Mouse (Mus musculus) right cerebral cortex, adult 2 months (tissue): Measurements from ENCODE around the gene Usf2.
"Not testable (repeated sequence)": the region's sequence is repeated elsewhere in the genome, so short reads cannot be mapped to it uniquely, and the experiment has no call there.

Experiments
- DNase-seq, 2 experiments: peaks; one replicate each; pipeline ENCODE4 v3.0.0; 2021 to 2022; ENCODE audit warnings: low spot score in 2 of 2

Usf2 gene

DNA sequence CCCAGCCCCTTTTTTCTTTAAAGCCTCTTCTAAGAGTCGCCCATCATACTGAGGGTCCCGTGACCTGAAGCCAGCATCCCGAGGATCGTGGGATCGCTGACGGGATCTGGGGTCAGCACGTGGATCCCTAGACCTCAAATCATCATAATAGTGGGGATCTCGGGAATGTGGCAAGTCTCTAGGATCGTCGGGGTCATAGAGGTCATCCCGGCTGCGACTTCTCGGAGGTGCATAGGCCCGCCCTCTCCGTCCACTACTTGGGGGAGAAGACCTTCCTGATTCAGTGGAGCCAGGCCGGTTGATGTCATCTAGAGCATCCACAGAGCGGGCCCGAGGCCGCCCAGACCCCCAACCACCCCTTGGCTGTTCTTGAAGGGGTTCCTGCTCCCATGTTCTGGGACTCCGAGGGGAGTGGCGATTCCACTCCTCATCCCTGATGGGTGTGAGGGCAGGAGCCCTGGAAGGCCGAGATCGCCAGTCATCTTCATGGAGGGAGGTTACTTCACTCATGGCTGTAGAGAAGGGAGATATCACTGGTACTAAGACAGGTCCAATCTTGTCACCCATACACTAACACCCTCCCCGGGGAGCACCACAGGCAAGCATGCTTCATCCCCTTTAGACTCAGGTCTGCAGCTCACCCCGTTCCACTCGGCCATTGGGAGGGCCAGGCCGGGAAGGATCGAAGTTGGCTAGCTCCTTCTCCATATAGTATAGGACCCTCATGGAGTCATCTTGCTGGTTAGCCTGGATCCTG, 1.7 kb upstream of the Usf2 start:
- DNase-seq, result no peak

DNA sequence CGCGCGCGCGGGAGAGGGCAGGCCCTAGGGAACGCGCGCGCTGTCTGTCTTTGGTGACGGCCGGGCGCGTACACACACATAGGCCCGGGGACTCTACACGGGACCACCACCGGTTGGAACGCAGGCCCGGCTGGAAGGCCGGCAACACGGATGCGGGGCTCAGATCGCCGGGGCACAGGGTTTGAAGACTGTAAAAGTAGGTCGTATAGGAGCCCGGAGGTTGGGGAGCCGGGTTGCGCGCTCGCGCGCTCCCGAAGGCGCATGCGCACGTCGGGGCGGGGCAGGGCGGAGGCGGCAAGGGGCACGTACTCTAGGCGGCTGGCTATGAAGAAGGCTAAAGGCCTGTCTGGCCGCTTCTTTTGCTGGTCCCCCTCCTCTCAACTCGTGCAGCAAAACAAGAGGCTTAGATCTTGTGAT, 772 bp upstream of the Usf2 start:
- peak; percentile 85 to 93 for DNase-seq

DNA sequence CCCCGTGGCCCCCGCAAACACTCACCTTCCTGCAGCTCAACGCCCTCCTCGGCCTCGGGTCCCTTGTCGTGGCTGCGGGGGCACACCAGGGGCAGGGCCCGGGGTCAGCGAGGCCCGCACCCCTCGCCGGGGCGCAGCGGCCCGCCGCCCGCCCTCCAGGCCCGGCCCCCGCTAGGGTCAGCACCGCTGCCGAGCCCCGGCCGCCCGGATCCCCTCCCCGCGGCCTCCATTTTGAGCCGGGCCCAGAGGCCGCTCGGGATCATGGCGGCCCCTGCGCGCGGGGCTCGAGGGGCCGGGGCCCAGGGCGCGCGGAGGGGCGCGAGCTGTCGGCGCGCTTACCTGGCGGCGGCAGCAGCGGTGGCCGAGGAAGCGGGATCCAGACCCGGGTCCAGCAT, 249 bp downstream of the Usf2 start:
- peak in 1 of 2 experiments; percentile 29 for DNase-seq

DNA sequence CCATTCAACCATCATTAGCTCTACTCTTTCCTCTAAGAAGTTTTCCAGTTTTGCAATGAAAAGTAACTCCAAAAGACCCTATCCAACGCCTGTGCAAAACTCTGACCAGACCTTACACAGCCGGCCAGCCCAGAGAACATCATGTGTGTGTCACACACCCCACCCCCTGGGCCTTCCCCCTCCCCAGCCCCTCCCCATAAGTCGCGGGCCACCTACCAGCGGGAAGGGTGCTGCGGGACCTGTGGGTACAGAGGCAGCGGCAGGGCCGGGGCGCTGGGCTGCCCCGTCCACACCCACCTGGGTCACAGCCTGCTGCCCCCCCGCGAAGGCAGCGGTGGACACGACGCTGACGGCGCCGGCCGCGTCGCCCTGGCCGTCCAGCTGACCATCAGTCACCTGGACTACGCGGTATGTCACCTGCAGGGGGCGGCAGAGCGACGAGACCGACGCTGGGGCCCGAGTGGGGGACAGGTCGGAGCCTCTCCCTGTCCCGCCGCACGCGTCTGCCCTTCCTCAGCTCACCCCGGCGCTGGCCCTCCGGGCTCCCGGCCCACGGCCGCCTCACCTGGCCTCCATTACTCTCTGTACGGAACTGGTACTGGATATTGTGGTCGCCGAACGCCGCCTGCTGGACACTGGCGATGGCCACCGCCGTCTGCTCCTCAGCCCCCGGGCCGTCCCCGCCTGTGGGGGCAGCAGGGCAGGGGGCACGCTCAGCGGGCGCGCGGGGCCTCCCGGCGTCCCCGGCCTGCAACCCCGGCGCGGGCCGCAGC, 833 bp downstream of the Usf2 start:
- DNase-seq, result peak; percentile 76 to 83

- DNase-seq, result no peak
These were observed 1.6 kb downstream of the Usf2 start for GRCm38 (mm10) chr7:30954971-30955520.

- no peak for DNase-seq
These were observed 2.6 kb downstream of the Usf2 start for GRCm38 (mm10) chr7:30954036-30954435.

- no peak for DNase-seq
These were observed 3.1 kb downstream of the Usf2 start for GRCm38 (mm10) chr7:30953459-30953858.

DNA sequence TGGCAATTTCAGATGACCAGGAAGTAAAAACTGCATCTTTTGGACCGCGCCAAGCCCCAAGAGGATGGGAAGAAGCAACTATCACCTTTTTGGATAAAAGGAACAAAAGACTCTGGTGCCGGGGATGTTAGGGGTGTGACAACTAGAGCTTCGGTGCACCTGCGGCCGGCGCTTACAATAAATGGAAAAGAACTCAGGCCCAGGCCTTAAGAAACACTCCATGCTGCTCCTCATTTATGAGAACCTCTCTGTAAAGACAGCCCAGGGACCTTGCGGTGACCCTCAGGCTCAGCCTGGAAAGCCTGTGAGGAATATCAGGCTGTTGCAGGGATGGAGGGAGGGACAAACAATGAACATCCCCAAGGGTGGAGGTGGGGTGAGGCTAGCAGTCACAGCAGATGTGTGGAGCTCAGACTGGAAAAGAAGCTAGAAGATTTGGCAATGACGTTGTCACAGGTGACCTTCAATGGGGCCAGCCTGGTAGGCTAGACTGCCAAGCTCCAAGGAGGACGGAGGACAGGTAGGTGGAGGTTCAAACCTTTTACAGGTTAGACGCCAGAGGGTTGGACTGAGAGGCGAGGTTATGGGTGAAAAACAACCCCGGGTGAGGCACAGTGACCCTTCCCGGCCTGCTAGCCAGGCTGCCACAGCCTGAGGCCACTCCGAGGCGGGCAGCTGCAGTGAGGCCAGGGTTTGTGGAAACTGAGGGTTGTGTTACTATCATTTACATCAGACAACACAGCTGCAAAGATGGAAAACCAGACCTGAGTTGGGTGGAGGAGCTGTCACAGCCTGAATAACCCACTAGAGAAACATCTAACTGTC, 4.0 kb downstream of the Usf2 start:
- DNase-seq, result no peak

GRCm38 (mm10) chr7:30949902-30950301, 6.7 kb downstream of the Usf2 start:
- DNase-seq, result not testable (repeated sequence)

DNA sequence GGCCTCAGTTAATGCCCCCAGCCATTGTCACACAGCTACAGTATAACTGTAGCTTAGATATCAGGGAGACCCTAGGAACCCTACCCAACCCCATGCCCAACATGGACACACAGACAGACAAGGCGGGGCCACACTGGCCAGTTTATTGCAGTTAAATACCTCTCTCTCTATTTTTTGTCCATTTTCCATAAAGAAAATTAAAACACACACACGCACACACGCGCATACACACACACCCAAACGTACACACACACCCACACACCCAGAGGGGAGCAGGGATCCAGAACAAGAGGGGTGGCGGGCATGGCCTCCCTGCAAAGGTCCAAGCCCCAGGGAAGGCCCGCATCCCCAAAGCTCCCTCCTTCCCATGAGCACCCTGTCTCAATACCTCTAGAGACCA, 10.7 kb downstream of the Usf2 start:
- no peak for DNase-seq

GRCm38 (mm10) chr7:30945466-30945865, 11.1 kb downstream of the Usf2 start:
- not testable (repeated sequence) for DNase-seq

DNA sequence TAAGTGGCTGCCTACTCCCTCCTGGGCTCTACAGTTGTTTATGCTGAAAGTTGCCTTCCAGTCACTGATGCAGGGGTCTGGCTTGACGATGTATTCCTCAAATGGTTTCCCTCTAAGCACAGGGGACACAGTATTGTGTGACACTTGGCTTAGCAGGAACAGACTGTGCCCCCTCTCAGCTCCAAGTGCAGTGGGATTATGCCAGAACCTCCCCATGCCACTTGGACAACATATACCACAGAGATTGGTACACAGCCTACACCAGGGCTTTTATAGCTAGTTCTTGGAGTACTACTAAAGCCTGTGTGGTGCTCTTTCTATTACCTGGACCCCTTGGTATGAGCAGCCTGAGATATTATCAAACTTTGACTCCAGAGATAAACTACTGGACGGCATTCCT, 11.9 kb downstream of the Usf2 start:
- DNase-seq, result not testable (repeated sequence)

- no peak for DNase-seq
These were observed 12.5 kb downstream of the Usf2 start, which contains the start of gene Hamp for GRCm38 (mm10) chr7:30943909-30944635. Hamp (minus strand) TSS chr7:30944032.

DNA sequence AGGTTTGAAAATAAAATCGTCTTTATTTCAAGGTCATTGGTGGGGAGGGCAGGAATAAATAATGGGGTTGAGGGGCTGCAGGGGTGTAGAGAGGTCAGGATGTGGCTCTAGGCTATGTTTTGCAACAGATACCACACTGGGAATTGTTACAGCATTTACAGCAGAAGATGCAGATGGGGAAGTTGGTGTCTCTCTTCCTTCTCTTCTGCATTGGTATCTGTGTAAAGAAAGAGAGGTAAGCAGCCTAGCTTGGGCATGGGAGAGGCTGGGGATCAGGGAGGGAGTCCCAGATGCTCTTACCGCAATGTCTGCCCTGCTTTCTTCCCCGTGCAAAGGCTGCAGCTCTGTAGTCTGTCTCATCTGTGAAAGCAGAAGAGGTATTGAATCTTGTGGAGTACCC, 14.2 kb downstream of the Usf2 start:
- not testable (repeated sequence) for DNase-seq

DNA sequence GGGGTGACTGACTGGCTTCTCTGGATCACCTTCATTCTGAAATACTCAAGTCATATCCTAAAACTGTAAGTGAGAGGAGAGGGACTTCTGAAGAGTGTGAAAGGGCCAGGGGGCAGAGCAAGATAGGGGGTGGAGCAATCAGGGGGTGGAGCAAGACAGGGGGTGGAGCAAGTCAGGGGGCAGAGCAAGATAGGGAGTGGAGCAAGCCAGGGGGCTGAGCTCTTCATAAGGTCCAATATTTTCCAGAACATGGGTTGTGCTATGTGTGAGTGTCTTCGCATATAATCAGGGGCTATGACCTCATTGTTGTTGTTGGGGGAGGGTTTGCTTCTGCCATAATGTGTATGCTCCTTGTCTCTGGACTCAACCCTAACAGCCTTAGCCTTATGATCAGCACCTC, 16.5 kb downstream of the Usf2 start:
- DNase-seq, result not testable (repeated sequence)

- DNase-seq, result not testable (repeated sequence)
These were observed 21.0 kb downstream of the Usf2 start for GRCm38 (mm10) chr7:30935422-30936099.

DNA sequence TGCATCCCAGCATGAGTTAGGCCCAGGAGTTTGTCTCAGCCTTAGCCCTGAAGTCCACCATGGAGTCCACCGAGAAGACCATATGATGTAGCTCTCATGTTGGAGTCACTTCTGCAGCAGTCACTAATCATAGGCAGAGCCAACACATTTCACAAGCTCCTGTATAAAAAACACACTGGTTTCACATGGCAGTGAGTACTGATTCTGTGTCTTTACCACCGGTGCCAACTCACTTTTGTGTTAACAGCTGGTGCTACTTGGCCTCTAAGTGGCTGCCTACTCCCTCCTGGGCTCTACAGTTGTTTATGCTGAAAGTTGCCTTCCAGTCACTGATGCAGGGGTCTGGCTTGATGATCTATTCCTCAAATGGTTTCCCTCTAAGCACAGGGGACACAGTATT, 32.0 kb downstream of the Usf2 start, which contains the start of gene Hamp2:
TSS of gene Hamp2 (minus strand) at position 101 of the 400 bp plus-strand sequence.
- DNase-seq, result not testable (repeated sequence)

GRCm38 (mm10) chr7:30924071-30924470, 32.5 kb downstream of the Usf2 start:
- DNase-seq, result no peak

DNA sequence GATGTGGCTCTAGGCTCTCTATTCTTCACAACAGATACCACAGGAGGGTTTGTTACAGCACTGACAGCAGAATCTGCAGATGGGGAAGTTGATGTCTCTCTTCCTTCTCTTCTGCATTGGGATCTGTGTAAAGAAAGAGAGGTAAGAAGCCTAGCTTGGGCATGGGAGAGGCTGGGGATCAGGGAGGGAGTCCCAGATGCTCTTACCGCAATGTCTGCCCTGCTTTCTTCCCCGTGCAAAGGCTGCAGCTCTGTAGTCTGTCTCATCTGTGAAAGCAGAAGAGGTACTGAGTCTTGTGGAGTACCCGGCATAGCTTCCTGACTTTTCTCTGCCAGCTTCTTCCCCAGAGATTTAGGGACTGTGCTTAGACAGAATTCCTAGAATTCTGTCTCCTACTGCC, 34.1 kb downstream of the Usf2 start:
- DNase-seq, result not testable (repeated sequence)

GRCm38 (mm10) chr7:30920217-30920616, 36.4 kb downstream of the Usf2 start:
- DNase-seq, result no peak
